Mouse (Mus musculus) bone marrow, adult 2 months (tissue): Measurements from ENCODE around the gene Col13a1.

Experiments
- CTCF ChIP-seq: fragments of 200-500 bp; IDR thresholded peaks from 2 replicates; pipeline ENCODE4 v1.5.1; 2011; ENCODE audit warnings: low read length, control low read depth; ENCODE audit not compliant: control insufficient read depth, insufficient read depth
- POLR2A ChIP-seq: fragments of 200-500 bp; IDR thresholded peaks from 2 replicates; pipeline ENCODE4 v1.6.1; 2011; ENCODE audit warnings: low read depth, mild to moderate bottlenecking, control low read depth, low read length, borderline replicate concordance; ENCODE audit not compliant: control insufficient read depth

DNA sequence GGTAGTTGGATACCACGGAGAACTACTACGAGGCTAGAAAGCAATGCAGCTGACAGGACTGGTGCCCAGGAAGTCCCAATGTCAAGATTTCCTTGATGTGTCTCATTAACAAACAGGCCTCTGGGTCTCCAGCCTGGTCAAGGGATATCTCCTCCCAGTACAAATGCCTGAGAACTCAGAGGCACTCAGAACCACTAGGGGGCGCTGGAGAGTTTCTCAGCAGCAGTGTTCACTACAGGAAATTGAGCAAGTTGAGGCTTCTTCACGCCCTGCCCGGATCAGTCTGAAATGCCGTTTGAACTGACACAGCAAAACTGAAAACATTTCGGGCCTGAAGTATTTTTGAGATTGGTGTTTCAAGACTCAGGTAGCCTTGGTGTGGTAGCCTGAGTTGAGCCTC lies 1.5 kb upstream of the Col13a1 start:
- TF ChIP-seq CTCF (peak; percentile 76), POLR2A (no peak)
